Mouse (Mus musculus) heart, embryonic 16.5 days (tissue): Measurements from ENCODE around the gene Trim32. TPM values are rescaled to one million over a fixed set of nuclear protein-coding genes. Genes with fewer than 3 reads are reported as not detected.

Experiments
- ATAC-seq: fragments of 200-750 bp; cut with Nextera tagmentation; replicated peaks from 2 replicates; pipeline ENCODE4 v1.8.0; 2017; ENCODE audit warnings: moderate number of reproducible peaks; ENCODE audit not compliant: insufficient read depth, low FRiP score; ENCODE audit errors: extremely low read depth
- H3K27ac ChIP-seq: fragments of 300-500 bp; sonication (generic); 2 replicates; pipeline ENCODE4 v1.5.1; 2014; ENCODE audit warnings: mild to moderate bottlenecking, low read length, control low read depth, moderate library complexity
- H3K27me3 ChIP-seq: fragments of 300-500 bp; sonication (generic); 2 replicates; pipeline ENCODE4 v1.6.1; 2014; ENCODE audit warnings: low read length, mixed read lengths; ENCODE audit not compliant: control insufficient read depth, insufficient read depth
- H3K36me3 ChIP-seq: fragments of 300-500 bp; sonication (generic); 2 replicates; pipeline ENCODE4 v1.6.1; 2014; ENCODE audit not compliant: control insufficient read depth, insufficient read depth
- H3K4me1 ChIP-seq: fragments of 300-500 bp; sonication (generic); 2 replicates; pipeline ENCODE4 v1.6.1; 2014; ENCODE audit warnings: low read length, mixed read lengths; ENCODE audit not compliant: control insufficient read depth, insufficient read depth
- H3K4me2 ChIP-seq: fragments of 300-500 bp; sonication (generic); 2 replicates; pipeline ENCODE4 v1.6.1; 2014; ENCODE audit warnings: low read depth, mild to moderate bottlenecking, control low read depth, low read length
- H3K4me3 ChIP-seq: fragments of 300-500 bp; sonication (generic); 2 replicates; pipeline ENCODE4 v1.5.1; 2014; ENCODE audit warnings: mild to moderate bottlenecking, control low read depth, low read length
- H3K9ac ChIP-seq: fragments of 300-500 bp; sonication (generic); 2 replicates; pipeline ENCODE4 v1.6.1; 2014; ENCODE audit warnings: low read length, control low read depth
- H3K9me3 ChIP-seq: fragments of 300-500 bp; sonication (generic); replicated peaks from 2 replicates; pipeline ENCODE4 v1.6.1; 2016; ENCODE audit warnings: low read length; ENCODE audit not compliant: control insufficient read depth
- WGBS: fragments of 180-500 bp; shearing (Covaris S2); extraction: QIAGEN DNeasy Blood & Tissue Kit; methylation state at CpG from one replicate; pipeline ENCODE4 v1.1.7; 2014; 5-methylcytosine and 5-hydroxymethylcytosine counted together
- polyA plus RNA-seq: library from polyadenylated mRNA; unstranded; fragments of >200 nt; fragmentation: Nextera tagmentation; extraction: Ambion mirVana; gene quantifications from 2 replicates; pipeline ENCODE4 v1.2.1, GENCODE M21; 2015

Gene Trim32
- polyA plus RNA-seq, 1 experiment from 2014 or later, result 36.7 TPM

GRCm38 (mm10) chr4:65610329-65610728, 5.5 kb downstream of the Trim32 start:
- Histone ChIP-seq H3K36me3 (peaks cover 24% of the 10 kb centered on the region), H3K9ac (no peak overlapping the region), H3K4me2 (no peak overlapping the region), H3K4me1 (peaks cover 27% of the 10 kb centered on the region), H3K9me3 (no peaks in the 10 kb centered on the region), H3K4me3 (no peak overlapping the region), H3K27ac (no peak overlapping the region), H3K27me3 (no peaks in the 10 kb centered on the region)
- 81% methylated on average over 5 of the region's 5 CpGs for whole genome bisulfite sequencing
- no peak for ATAC-seq

- Histone ChIP-seq H3K27ac (no peak overlapping the region), H3K4me1 (peaks cover 22% of the 10 kb centered on the region), H3K4me2 (no peak overlapping the region), H3K9ac (no peak overlapping the region), H3K4me3 (no peak overlapping the region), H3K9me3 (no peaks in the 10 kb centered on the region), H3K27me3 (no peaks in the 10 kb centered on the region), H3K36me3 (peaks cover 30% of the 10 kb centered on the region)
- 91% methylated on average over 6 of the region's 6 CpGs for WGBS
- ATAC-seq, result no peak
These were observed 6.1 kb downstream of the Trim32 start for GRCm38 (mm10) chr4:65610896-65611295.

- no peak overlapping the region for H3K4me3 ChIP-seq
- no peaks in the 10 kb centered on the region for H3K9me3 ChIP-seq
- no peak overlapping the region for H3K4me2 ChIP-seq
- H3K27ac ChIP-seq, result no peak overlapping the region
- peaks cover under 1% of the 10 kb centered on the region; the same call in 1 of the 2 replicates for H3K4me1 ChIP-seq
- no peak overlapping the region for H3K9ac ChIP-seq
- 92% methylated on average over 14 of the region's 14 CpGs for WGBS
- peaks cover 34% of the 10 kb centered on the region for H3K36me3 ChIP-seq
- no peak for ATAC-seq
- H3K27me3 ChIP-seq, result no peaks in the 10 kb centered on the region
These were observed 8.3 kb downstream of the Trim32 start for GRCm38 (mm10) chr4:65613135-65613534.

GRCm38 (mm10) chr4:65620125-65620524, 15.3 kb downstream of the Trim32 start:
- peaks cover 18% of the 10 kb centered on the region for H3K36me3 ChIP-seq
- no peak overlapping the region for H3K4me2 ChIP-seq
- 81% methylated on average over 3 of the region's 3 CpGs for WGBS
- no peaks in the 10 kb centered on the region for H3K4me1 ChIP-seq
- H3K9me3 ChIP-seq, result no peaks in the 10 kb centered on the region
- ATAC-seq, result no peak
- no peak overlapping the region for H3K27ac ChIP-seq
- no peak overlapping the region for H3K9ac ChIP-seq
- no peak overlapping the region for H3K4me3 ChIP-seq
- no peaks in the 10 kb centered on the region for H3K27me3 ChIP-seq

- 62% methylated on average over 3 of the region's 3 CpGs for WGBS
- Histone ChIP-seq H3K9me3 (no peaks in the 10 kb centered on the region), H3K27me3 (no peaks in the 10 kb centered on the region)
These were observed 33.4 kb downstream of the Trim32 start for GRCm38 (mm10) chr4:65638231-65638630.

GRCm38 (mm10) chr4:65642611-65643010, 37.8 kb downstream of the Trim32 start:
- no peaks in the 10 kb centered on the region for H3K4me1 ChIP-seq
- no peak overlapping the region for H3K9ac ChIP-seq
- ATAC-seq, result no peak
- no peaks in the 10 kb centered on the region for H3K36me3 ChIP-seq
- 65% methylated on average over 5 of the region's 5 CpGs for WGBS
- no peak overlapping the region for H3K27ac ChIP-seq
- H3K9me3 ChIP-seq, result no peaks in the 10 kb centered on the region
- no peaks in the 10 kb centered on the region for H3K27me3 ChIP-seq
- no peak overlapping the region for H3K4me2 ChIP-seq
- H3K4me3 ChIP-seq, result no peak overlapping the region

More at GRCm38 (mm10) chr4:65638231-65638630, 33.4 kb downstream of the Trim32 start:
- H3K4me2 ChIP-seq, result no peak overlapping the region
- no peaks in the 10 kb centered on the region for H3K36me3 ChIP-seq
- ATAC-seq, result no peak
- H3K4me3 ChIP-seq, result no peak overlapping the region
- H3K4me1 ChIP-seq, result no peaks in the 10 kb centered on the region
- no peak overlapping the region for H3K9ac ChIP-seq
- no peak overlapping the region for H3K27ac ChIP-seq

GRCm38 (mm10) chr4:65654723-65655122, 49.9 kb downstream of the Trim32 start:
- ATAC-seq, result peak; percentile 59; the same call in 1 of the 2 replicates
- H3K27me3 ChIP-seq, result no peaks in the 10 kb centered on the region
- whole genome bisulfite sequencing, result 0% methylated on average over 2 of the region's 2 CpGs

GRCm38 (mm10) chr4:65663176-65663575, 58.4 kb downstream of the Trim32 start:
- H3K27me3 ChIP-seq, result no peaks in the 10 kb centered on the region
- H3K9me3 ChIP-seq, result no peaks in the 10 kb centered on the region
- H3K4me1 ChIP-seq, result no peaks in the 10 kb centered on the region
- H3K36me3 ChIP-seq, result no peaks in the 10 kb centered on the region
- H3K4me3 ChIP-seq, result no peak overlapping the region
- ATAC-seq, result no peak
- no peak overlapping the region for H3K27ac ChIP-seq
- H3K4me2 ChIP-seq, result no peak overlapping the region
- H3K9ac ChIP-seq, result no peak overlapping the region
- 80% methylated on average over 6 of the region's 6 CpGs for WGBS

More at GRCm38 (mm10) chr4:65654723-65655122, 49.9 kb downstream of the Trim32 start:
- no peak overlapping the region for H3K4me2 ChIP-seq
- peaks cover 18% of the 10 kb centered on the region for H3K4me1 ChIP-seq
- no peaks in the 10 kb centered on the region for H3K9me3 ChIP-seq
- no peaks in the 10 kb centered on the region for H3K36me3 ChIP-seq
- no peak overlapping the region for H3K27ac ChIP-seq
- H3K4me3 ChIP-seq, result no peak overlapping the region
- H3K9ac ChIP-seq, result no peak overlapping the region
